Mouse (Mus musculus): ENCODE data around the gene Smug1.

The Smug1 gene

DNA sequence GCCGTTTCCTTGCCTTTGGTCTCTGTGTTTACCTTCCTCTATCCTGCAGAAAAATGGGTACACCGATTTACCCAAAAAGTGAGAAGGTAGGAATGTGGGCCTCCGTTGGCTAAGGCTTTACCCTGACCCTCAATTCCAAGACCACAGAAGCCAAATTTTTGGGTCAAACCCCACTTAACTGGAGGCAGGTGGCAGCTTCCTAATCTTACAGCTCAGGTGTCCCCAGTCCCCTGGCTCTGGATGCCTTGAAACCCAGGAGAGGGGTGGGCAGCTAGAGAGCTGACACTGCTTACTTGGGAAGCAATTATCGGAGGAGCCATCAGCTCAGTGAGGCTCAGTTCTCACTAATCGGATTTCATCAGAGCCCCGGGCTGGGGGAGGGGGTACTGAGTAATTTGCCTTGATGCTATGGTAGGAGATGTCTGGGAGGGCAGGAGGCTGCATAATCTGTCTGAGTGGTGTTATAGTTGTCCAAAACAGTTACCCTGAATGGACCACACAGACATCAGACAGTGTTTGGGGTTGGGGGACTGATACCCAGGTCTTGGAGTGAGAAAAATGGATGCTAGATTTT, at the start of gene Smug1:
Gene Smug1, minus strand, starts transcription at position 51 of the 574 bp plus-strand sequence.
- DNase-seq (ENCODE audit: low spot score) = no peak

DNA sequence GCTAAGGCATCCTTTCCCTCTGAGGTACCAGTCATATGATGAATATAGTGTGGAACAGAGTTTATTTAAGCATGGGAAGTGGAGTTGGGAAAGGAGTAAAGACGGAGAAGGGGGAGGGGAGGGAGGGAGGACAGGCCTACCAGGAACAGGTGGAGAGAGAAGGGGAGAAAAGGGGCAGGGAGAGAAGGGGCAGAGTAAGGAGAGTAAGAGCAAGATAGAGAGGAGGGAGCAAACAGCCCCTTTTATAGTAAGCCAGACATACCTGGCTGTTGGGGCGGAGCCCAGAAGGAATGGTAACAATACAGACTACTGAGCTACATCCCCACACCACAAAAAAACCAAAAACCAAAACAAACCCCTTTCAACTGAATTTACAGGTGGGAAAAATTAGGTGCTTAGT, 49.2 kb upstream of the Smug1 start:
- no peak for DNase-seq (ENCODE audit: low spot score)

DNA sequence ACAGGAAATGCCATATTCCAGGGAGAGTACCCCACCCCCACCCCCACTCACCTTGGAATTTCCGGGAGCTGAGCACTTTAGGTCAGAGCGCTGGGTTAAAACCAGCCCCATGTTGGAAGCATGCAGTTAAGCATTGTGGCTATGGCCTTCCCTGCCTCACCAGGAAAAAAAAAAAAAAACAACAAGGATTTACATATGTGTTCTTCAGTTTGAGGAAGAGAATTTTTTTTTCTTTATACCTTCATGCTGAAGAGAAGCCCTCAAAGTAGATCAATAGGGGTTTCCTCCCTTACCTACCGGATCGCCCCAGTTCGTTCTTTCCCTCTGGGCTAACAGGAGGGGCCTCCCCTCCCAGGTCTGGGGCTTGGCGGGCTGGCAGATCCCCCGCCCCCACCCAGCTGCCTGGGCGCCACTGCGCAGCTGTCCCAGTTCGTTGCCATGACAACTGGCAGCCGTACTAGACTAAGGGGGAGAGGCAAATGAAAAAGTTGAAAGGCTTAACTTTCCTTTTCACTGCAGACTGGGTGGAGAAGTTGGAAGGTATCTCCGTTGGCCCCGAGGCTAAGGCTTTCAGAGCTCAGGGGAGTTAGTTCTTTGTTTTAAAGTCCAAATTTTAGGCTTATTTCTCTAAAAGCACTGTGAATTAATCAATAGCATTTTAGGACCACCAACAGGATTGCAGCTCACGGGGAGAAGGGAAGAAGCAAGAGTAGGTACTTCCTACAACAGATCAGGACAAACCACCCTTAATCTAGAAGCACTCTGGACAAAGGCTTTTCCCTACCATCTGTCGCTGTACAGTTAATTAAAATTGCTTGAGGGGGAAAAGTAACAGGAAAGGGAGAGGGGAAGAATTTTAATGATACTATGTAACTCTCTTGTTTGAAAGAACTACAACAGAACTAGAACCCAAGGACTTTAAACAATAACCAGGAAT, 48.3 kb upstream of the Smug1 start:
- DNase-seq (ENCODE audit: low spot score) = peak; percentile 72

DNA sequence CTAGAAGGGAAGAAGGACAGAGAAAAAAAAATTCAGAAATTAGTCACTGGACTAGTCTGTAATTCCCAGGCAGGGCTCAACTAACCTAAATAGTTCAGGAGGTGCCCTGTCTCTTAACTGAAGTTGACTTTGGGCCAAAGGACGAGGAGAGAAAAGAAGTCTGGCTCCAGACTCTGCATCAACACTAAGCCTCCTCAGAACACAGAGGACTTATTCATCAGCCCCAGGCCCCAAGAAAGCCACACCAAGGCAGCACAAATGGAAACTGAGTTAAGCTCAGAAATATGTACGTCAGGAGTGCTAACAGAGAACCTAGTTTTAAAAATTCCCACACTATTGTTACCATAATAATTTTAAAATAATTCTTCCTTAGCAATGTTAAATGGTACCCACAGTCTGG, 47.3 kb upstream of the Smug1 start:
- no peak for DNase-seq (ENCODE audit: low spot score)

DNA sequence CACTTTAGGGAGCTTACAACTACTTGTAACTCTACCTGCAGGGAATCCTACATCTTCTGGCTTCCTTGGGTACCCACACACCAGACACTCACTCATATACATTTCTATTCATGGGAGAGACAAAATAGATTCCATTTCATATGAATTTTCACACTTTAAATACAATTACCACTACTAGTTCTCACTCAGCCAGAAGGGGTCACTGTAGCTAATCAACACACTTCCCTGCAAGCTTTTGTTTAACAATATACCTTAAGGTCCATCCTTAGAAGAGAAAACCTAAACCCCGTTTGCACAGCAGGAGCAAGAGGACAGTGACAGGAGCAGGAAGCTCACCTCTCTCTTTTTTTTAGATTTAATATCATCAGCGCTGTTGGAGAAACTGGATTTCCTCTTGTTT, 38.3 kb upstream of the Smug1 start:
- DNase-seq (ENCODE audit: low spot score) = no peak

DNA sequence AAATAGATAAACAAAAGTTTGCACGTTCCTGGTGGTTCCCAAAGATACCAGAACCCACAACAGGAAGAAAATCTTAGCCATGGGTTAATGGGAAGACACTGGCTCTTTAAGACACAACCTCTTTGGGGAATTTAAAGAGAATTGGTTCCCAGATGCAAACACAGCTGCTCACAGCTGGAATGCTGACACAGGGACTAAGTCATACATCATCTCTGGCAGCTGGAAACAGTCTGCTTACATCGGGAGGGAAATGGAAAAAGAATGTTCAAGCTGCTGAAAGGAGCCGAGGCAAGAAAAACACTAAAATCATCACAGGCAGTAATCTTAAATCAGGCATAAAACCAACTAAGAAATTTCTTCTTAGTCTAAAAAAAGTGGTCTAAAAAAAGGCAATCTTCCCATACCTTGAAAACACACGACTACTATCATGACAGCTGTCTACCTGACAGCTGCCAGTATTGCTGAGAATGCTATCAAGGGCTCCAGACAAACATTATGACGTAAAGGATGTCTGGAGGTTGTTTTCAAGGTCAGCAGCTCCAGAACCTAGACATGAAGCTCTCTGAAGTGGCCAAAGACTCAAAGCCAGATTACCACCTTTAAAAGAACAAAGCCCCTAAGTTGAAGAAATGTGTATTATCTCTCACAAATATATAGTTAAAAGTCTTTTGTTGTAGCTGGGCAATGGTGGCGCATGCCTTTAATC, 35.3 kb upstream of the Smug1 start:
- no peak for DNase-seq (ENCODE audit: low spot score)

DNA sequence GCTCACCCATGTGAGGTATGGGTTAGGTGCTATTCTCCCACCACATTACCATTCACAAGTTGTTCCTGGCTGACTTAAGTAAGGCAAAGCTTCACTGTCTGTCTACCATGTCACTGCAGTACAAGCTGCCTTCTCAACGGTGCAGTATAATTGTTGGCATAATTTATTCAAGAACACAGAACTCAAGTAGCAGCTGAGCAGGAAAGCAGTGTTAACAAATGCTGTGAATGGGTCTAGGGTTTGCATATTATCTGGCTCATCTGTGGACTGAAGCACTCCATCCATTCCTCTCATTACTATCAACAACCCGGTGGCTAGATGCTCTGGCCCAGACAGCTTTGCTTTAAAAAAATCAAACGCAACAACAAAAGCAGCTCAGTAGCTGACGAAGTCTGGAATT, 30.9 kb upstream of the Smug1 start:
- no peak for DNase-seq (ENCODE audit: low spot score)

DNA sequence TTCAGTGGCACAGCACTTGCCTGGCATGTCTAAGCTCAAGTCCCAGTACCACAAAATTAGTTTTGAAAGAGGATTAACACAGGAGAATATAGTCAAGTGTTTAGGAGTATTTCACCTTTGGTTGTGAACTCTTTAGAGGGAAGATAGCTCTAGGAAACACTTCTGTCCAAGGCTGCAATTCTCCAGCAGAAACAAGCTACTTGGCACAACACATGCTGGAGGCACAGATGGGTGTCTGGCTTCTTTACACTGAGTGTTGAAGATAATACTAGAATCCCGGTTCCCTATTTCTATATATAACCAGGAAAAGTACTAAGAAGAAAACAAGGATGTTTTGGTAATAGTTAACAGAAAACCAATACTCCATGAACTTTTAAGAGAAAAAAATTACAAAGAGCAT, 29.9 kb upstream of the Smug1 start:
- no peak for DNase-seq (ENCODE audit: low spot score)

DNA sequence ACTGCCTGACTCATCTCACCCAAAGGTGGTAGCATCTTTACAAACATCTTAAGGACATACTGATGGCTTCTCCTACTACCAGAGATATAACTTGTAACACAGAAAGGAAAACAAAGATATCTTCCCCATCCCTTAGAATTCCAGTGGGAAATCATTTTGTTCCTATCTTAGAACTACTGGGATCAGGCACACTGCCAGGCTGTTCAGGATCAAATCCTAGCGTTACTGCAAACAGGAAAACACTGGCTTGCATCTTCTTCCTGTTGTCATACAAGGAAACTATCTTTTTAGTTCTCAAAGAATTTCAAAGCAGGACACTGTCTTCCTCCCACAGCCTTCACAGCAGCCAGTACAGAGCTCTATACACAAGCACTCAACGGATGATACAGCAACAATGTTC, 26.7 kb upstream of the Smug1 start:
- DNase-seq (ENCODE audit: low spot score) = no peak

DNA sequence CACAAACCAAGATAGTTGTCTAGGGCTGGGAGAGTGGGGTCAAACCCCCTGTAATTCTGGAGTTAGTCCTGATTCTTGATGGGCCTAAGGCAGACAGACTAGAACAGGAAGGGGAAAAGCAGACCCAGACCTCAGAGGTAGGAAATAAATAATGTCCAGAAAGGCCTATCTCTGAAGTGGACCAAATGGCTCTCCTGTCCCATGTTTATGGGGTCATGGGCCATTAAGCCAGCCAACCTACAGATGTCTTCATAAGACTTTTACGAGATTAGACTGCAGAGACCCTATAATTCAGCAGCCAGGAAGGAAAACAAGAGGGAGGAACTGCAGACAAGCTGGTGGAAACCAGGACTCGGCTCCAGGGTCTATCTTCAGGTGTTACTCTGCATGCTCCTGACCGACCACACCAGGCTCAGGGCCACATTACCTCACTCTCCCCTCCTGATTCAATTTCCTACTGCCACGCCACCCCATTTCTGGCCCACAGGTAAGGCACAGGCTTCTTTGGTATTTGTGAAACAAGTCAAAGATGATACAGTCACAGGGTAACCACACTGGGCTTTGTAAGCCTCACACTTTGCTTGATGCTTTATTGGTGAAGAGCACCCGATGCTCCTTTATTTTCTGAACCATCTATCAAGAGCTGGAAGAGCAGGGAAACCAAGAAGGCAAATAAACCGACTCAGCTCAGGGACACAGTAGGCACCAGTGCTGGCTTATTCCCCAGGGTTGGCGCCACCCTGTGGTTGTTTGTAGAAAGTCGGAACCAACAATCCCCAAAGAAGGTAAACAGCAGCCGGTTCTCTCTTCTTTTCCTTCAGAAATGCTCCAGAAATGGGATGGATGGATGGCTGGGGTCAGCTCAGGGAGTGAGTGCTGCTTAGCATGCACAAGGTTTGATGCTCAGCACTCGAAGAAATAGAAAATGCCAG, 23.9 kb upstream of the Smug1 start:
- DNase-seq (ENCODE audit: low spot score) = no peak

DNA sequence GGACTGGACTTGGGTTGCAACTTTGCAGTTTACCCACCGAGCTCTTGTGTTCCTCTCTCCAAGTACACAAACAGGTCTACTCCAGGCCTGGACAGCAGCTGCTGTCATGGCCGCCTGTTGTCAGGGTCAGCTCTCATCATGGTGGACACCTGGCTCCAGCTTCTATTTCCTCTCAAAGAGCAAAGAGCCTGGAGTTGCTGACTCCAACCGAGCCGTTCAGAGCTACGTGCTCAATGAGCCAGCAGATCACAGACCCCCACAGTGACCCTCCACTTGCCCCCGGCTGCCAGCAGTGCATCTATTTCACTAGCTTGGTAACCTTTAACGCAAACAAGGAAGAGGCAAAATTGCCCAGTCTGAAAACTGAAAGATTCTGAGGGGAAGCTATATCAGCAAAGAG, 23.2 kb upstream of the Smug1 start:
- DNase-seq (ENCODE audit: low spot score) = no peak

DNA sequence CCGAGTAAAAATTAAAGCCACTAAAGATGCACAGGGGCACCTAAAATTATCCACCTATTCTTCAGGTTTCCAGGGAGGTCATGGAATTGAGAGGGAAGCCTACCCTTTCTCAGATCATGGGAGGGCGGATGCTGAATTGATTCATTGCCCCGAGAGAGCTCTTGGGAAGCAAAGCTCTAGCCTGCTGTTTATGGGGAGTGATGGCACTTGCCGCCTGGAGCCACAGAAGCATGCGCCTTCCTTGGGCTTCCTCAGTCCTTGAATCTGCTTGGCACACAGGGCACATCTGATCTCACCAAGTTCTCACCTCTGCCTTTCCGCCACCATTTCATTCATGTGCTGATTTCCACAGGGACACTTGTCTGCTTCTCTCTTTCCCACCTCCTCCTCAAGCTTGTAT, 20.9 kb upstream of the Smug1 start:
- DNase-seq (ENCODE audit: low spot score) = no peak

DNA sequence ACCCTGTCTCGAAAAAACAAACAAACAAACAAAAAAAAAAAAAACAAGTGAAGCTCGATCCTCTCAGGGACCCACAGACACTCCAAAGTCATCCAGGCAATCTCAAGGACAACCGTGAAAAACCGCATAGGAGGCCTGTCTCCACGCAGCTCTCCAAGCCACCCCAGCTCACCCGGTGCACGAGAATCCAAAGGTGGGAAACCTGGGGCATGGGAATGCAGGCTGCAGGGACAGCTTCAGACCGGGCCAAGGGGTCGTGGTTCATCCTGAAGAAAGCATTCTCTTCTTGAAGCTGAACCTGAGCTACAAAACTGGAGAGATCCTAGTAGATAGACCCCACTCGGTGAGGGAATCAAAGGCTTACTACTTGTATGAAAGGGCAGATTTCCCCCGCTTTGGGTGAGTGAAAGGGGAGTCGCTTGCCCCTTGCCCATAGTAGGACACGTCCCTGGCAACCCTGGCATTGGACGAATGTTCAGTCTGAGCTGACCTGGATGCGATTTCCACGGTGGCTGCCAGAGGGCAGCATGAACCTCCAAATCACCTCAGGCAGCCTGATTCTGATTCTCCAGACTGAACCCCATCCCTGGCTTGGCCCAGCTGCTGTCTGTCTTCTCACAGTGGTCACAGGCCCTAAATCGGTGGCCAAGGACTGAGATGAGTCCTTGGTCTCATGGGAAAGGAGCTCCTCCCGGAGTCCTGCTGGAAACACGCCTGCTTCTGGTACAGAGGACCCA, 18.7 kb upstream of the Smug1 start:
- no peak for DNase-seq (ENCODE audit: low spot score)

DNA sequence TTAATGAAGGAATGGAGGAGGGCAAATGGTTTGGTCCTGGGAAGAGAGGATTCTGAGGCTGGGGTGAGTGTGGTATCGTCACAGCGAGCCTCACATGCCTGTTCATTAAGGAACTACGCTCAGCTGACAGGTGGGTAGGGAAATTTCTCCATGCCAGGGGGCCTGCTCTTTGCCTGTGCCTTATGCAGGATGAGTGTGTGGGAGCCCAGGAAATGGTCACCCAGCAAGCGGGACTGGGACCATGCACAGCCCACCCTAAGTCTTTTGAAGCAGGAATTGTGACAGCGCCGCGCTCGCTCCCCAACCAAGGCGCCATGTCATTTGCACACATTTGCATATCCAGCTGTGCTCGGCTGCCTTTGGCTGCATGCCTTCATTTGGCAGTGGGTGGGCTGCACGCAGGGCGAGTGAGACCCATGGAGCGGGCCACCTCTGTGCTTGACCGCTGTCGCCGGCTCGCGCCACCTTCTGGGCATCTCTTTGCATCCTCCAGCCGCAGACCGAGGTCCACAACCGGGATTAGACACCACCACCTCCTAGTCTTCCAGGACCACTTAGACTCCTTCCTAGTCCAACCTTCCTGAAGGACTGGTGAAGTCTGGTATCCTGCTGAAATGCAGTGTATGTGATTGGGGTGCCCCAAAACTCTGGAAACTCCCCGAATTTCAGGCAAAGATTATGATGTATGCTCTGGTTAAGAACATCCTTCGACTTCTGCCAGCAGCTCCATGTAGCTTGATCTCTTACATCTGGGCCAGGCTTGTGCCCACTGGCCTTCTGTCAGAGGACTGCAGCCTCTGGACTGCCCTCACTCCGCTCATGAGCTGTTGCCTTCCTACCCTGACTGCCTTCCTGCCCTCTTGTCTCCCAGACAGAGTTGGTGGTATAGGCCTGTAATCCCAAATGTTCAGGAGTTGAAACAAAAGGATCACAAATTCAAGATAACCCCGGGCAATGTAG, 17.0 kb upstream of the Smug1 start:
- DNase-seq (ENCODE audit: low spot score) = no peak

DNA sequence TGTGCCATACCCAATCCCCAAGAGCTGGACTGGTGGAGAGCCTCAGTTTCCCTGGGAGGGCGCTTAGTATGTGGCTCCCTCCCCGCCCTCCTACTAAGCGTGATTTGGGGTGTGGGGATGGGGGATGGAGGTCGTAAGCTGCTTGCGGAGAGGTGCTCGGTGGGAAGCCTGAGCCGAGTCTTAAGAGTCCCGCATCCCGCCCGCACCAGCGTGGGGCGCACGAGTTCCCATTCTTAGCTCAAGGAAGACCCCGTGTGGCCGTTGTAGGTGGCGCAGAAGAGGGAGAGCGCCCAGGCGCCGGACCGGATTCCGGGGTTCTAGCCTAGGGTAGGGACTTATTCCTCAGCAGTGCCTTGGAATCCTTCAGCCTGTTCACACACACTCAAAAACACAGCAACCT, 16.2 kb upstream of the Smug1 start:
- DNase-seq (ENCODE audit: low spot score) = no peak

DNA sequence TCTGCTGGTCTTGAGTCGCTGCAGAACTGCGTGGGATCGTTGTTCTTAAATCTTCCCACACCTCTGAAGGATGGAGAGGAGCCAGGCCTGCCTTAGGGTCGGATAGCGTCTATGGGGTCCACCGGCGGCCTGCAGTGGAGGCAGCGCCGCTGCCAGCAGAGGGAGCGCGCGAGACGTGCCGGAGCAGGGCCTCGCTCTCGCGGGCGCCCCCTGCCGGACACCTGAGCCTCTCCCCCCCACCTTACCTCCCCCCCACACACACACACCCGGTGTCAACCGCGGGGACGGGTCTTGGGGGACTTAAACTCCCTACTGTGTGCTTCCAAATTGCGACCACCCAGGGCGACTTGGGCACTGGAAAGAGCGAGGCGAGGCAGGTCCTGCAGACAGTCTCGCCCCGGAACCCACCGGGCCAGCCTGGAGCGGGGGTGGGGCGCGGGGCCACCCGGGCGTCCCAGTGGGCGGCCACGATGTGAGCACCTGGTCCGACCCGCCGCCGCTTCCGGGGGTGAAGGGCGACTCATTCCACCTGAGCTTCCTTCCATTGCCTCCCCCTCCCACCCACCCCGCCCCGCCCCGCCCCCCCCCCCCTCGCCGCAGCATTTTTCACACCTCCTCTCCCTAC, 15.4 kb upstream of the Smug1 start:
- no peak for DNase-seq (ENCODE audit: low spot score)

DNA sequence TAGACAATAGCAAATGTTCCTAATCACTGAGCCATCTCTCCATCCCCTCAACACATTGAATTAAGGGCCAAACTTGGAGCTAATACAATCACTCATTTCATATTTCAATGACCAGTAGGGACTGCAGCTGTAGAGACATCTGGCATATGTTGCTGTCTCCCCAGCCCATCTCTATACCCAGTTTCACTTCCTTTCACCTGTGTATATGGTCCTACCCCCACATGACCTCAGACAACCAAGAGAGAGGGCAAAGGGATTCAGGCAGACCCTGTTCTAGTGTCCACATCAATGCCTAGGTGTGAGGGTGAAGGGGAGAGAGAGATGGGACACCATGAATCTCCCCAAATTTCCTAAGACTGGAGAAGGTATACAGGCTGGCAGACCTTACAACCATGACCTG, 13.5 kb upstream of the Smug1 start:
- DNase-seq (ENCODE audit: low spot score) = no peak

DNA sequence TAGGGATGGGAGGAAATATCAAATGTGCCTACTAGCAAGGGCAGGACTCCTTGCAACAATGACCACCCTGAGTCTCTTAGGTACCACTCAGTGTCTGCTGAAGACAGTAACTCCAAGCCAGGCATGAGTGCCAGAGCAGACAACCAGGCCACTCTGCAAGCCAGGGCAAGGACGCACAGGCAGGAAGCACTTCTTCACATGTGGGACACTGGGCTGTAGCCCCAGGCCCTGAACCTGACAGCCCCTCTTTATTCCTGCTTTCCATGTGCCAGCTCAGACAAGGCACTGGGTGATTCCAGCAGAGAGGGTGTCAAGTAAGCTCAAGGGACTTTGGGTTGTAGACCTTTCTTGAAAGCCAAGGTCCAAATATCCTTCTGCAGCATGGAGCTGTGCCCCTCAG, 11.9 kb upstream of the Smug1 start:
- DNase-seq (ENCODE audit: low spot score) = no peak

DNA sequence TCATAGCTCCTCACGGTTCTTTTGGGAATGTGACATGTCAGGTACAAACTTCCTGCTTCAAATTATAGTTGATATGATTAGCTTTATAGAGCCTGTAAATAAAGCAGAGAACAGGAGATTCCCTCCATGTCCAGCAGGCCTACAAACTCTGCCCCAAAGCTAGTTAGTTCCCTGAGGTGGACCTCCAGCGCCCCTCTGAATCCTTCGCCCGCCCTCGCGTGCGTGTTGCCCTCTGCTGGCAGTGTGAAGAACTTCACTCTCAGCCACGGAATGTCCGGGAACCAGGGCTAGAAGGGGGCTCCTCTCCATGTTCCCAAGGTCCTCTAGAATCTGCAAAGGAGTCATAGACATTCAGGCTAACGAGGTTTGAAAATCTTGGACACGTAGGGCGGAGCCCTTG, 11.2 kb upstream of the Smug1 start:
- DNase-seq (ENCODE audit: low spot score) = no peak

DNA sequence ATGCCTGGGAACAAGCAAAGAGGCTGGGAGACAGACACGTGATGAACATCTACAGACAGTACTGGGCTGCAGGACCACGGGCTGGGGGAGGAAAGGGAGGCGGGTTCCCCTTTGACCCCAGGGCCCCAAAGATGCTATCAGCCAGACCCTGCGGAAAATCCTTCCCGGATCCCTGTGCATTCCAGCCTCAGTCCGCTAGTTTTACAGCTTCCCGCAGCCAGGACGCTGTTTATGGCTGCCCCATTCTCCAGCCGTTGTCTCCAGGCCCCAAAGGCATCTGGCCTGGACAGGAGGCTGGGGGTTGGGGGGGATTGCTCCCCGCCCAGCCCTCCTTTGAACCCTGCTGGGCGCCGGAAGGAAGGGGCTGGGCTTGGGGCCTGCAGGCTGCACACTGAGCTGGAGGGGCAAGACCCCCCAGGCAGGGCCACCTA, 10.7 kb upstream of the Smug1 start:
- no peak for DNase-seq (ENCODE audit: low spot score)
